Mouse (Mus musculus) kidney, embryonic 15.5 days (tissue): ENCODE measurements around the gene Olfr149. TPM values are rescaled to one million over a fixed set of nuclear protein-coding genes. Genes with fewer than 3 reads are reported as not detected.

Experiments
- ATAC-seq: fragments of 200-750 bp; cut with Nextera tagmentation; replicated peaks from 2 replicates; pipeline ENCODE4 v1.8.0; 2017; ENCODE audit warnings: moderate TSS enrichment; ENCODE audit not compliant: low FRiP score
- H3K27ac ChIP-seq: fragments of 300-500 bp; sonication (generic); 2 replicates; pipeline ENCODE4 v1.5.1; 2015; ENCODE audit warnings: mild to moderate bottlenecking, inconsistent platforms
- H3K27me3 ChIP-seq: fragments of 300-500 bp; sonication (generic); 2 replicates; pipeline ENCODE4 v1.6.1; 2015; ENCODE audit warnings: inconsistent platforms
- H3K36me3 ChIP-seq: fragments of 300-500 bp; sonication (generic); 2 replicates; pipeline ENCODE4 v1.6.1; 2015; ENCODE audit warnings: inconsistent platforms
- H3K4me1 ChIP-seq: fragments of 300-500 bp; sonication (generic); 2 replicates; pipeline ENCODE4 v1.6.1; 2015; ENCODE audit warnings: inconsistent platforms
- H3K4me2 ChIP-seq: fragments of 300-500 bp; sonication (generic); 2 replicates; pipeline ENCODE4 v1.6.1; 2015; ENCODE audit warnings: moderate library complexity, mild to moderate bottlenecking, inconsistent platforms
- H3K4me3 ChIP-seq: fragments of 300-500 bp; sonication (generic); replicated peaks from 2 replicates; pipeline ENCODE4 v1.5.1; 2015; ENCODE audit warnings: mild to moderate bottlenecking, inconsistent platforms
- H3K9ac ChIP-seq: fragments of 300-500 bp; sonication (generic); 2 replicates; pipeline ENCODE4 v1.6.1; 2015; ENCODE audit warnings: mild to moderate bottlenecking, inconsistent platforms
- H3K9me3 ChIP-seq: fragments of 300-500 bp; sonication (generic); replicated peaks from 2 replicates; pipeline ENCODE4 v1.6.1; 2016; ENCODE audit warnings: inconsistent platforms
- WGBS: fragments of 180-500 bp; shearing (Covaris S2); methylation state at CpG from one replicate; pipeline ENCODE4 v1.1.7; 2015; ENCODE audit warnings: mixed read lengths; 5-methylcytosine and 5-hydroxymethylcytosine counted together
- polyA plus RNA-seq: library from polyadenylated mRNA; unstranded; fragments of >200 nt; fragmentation: Nextera tagmentation; extraction: Ambion mirVana; gene quantifications from 2 replicates; pipeline ENCODE4 v1.2.1, GENCODE M21; 2015

The Olfr149 gene
- polyA plus RNA-seq, 1 experiment from 2014 or later: not detected

DNA sequence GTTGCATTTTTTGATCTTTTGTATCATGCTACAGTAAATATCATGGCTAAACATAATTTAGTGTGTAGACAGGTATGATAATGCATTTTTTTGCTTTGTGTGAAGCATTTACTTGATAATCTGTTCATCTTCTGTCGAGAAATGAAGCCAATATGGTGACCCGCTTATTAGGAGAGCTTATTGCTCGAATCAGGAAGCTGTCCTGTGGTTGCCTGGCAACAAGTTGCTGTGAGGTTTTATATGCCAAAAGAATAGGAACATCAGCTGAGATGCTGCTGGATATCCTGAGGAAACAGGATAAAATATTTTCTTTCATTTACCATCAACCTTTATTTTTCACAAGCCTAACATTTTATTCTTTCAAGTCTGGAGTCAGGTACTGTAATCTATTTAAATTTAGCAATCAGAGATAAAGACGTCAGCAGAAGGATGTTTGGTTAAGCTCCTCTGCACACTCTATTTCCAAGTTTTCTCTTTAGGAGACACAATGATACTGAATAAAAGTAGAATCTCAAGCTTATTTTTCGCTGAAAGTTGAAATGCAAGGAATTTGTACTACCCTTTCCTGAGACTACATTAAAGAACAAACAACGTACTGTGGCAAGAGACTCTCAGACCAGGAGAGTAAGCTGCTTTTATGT, 52.0 kb downstream of the Olfr149 start:
- Histone ChIP-seq H3K4me2 (no peak overlapping the region), H3K4me3 (no peak overlapping the region), H3K36me3 (no peaks in the 10 kb centered on the region), H3K27me3 (no peaks in the 10 kb centered on the region), H3K4me1 (no peaks in the 10 kb centered on the region), H3K9me3 (no peaks in the 10 kb centered on the region), H3K9ac (no peak overlapping the region), H3K27ac (no peak overlapping the region)
- WGBS: 74% methylated on average over 6 of the region's 6 CpGs
- ATAC-seq: no peak

Other genes with a start within 250 kb of the Olfr149 start
- gene Olfr955, start 235.2 kb downstream of the Olfr149 start, polyA plus RNA-seq: not detected in 2 replicates
- not detected in 2 replicates for gene Olfr44, start 213.1 kb downstream of the Olfr149 start, polyA plus RNA-seq
- not detected in 2 replicates for gene Olfr957, start 191.3 kb downstream of the Olfr149 start, polyA plus RNA-seq
- not detected in 2 replicates for gene Olfr958, start 153.1 kb downstream of the Olfr149 start, polyA plus RNA-seq
- not detected in 2 replicates for gene Olfr959, start 131.5 kb downstream of the Olfr149 start, polyA plus RNA-seq
- gene AW551984, start 102.7 kb downstream of the Olfr149 start, polyA plus RNA-seq: 22.0 and 23.4 TPM in 2 replicates
- not detected in 2 replicates for gene Olfr148, start 96.5 kb downstream of the Olfr149 start, polyA plus RNA-seq
- 0.16 TPM in 1 of 2 replicates, not detected in the other for gene Olfr960, start 85.7 kb downstream of the Olfr149 start, polyA plus RNA-seq
- gene Olfr961, start 62.0 kb downstream of the Olfr149 start, polyA plus RNA-seq: not detected in 2 replicates
- not detected in 2 replicates for gene Olfr963, start 39.9 kb downstream of the Olfr149 start, polyA plus RNA-seq
- gene Olfr965, start 4.2 kb upstream of the Olfr149 start, polyA plus RNA-seq: not detected in 2 replicates
- gene Olfr150, start 23.9 kb upstream of the Olfr149 start, polyA plus RNA-seq: not detected in 2 replicates
- gene Olfr967, start 39.1 kb upstream of the Olfr149 start, polyA plus RNA-seq: not detected in 2 replicates
- not detected in 2 replicates for gene Olfr968, start 76.1 kb upstream of the Olfr149 start, polyA plus RNA-seq
- not detected in 2 replicates for gene Olfr969, start 83.8 kb upstream of the Olfr149 start, polyA plus RNA-seq
- gene Olfr970, start 101.7 kb upstream of the Olfr149 start, polyA plus RNA-seq: not detected in 2 replicates
- gene Olfr971, start 129.8 kb upstream of the Olfr149 start, polyA plus RNA-seq: not detected in 2 replicates
- gene Olfr972, start 159.3 kb upstream of the Olfr149 start, polyA plus RNA-seq: not detected in 2 replicates
- not detected in 2 replicates for gene Olfr229, start 200.2 kb upstream of the Olfr149 start, polyA plus RNA-seq
- not detected in 2 replicates for gene Olfr974, start 230.4 kb upstream of the Olfr149 start, polyA plus RNA-seq
- gene Olfr975, start 244.9 kb upstream of the Olfr149 start, polyA plus RNA-seq: not detected in 2 replicates